9 mouse cellular contexts compared by ENCODE assay signal in the genomic region with DNA sequence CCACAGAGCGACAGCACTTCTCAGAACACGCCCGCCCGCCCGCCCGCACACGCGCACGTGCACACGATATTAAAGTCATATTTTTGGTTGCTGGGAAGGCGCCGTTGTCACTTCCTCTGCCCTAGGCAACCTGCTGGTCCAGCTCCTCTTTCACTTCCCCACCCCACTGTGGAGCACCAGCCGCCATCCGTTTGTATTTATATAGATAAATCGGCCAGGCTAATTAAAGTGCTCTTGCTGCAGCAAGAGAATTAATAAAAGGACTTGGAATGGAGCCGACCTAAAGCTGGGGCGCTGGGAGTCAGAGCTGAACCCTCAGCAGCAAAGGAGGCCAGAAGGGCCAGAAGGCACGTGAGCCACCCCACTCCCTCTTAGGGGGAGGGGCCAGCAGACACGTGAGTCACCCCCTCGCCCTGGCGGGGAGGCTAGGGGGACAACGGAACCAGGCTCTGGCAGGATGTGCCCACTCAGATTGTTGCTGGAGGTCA.
DNase-seq lines count a peak whose midpoint lies in the region; ATAC-seq and TF ChIP-seq lines count a peak whose summit lies in the region.
"Had no signal": no experiment of that assay in that cellular context is flagged by ENCODE, and none has a peak within 500 bp of the region (broad histone marks: within the 10 kb centered on the region; RNA-seq: fewer than 3 reads in every experiment).

No protein-coding gene starts in this region.

- no peak overlapping the region for H3K9ac ChIP-seq in heart, embryonic 16.5 days (ENCODE audit: low read length)

- H3K4me2 ChIP-seq in heart, embryonic 16.5 days (ENCODE audit: low read depth, low read length): peak overlapping the region; percentile 48; the same call in 1 of the 2 replicates

- DNase-seq in adrenal gland, adult (ENCODE audit: inconsistent age in 2 of 2, low spot score in 1 of 2): peak; percentile 29 to 59
- no peak for DNase-seq in adrenal gland, adult 18-20 months (ENCODE audit: low spot score in 2 of 2)
- DNase-seq in lung, postnatal 10 days: peak; percentile 36
- no peak for DNase-seq in lung, adult 2 months
- DNase-seq in natural killer cell, adult 2 months (ENCODE audit: low spot score in 2 of 2): peak; percentile 3 to 48
- DNase-seq in embryo, embryonic 9.5 days (ENCODE audit: extremely low spot score): no peak
- no peak for DNase-seq in adrenal gland, postnatal 14 days
- DNase-seq: layer of hippocampus, postnatal 36 days had no signal

- TF ChIP-seq POLR2A in lung, adult 2 months (IDR thresholded peaks at IDR 0.05; ENCODE audit: borderline replicate concordance, extremely low read depth, low read depth, low read length): no peak

- no peak for ATAC-seq in heart, embryonic 16.5 days (replicated peaks; ENCODE audit: extremely low read depth, insufficient read depth, low FRiP score)

- TF ChIP-seq CTCF in lung, adult 2 months (IDR thresholded peaks at IDR 0.05; ENCODE audit: insufficient read depth, low read length): no peak

- no peaks in the 10 kb centered on the region for H3K36me3 ChIP-seq in heart, embryonic 16.5 days (ENCODE audit: control insufficient read depth, insufficient read depth)

- peaks cover 3% of the 10 kb centered on the region for H3K4me1 ChIP-seq in lung, adult 2 months (ENCODE audit: control insufficient read depth, insufficient read depth, low read length)
- H3K4me1 ChIP-seq in heart, embryonic 16.5 days (ENCODE audit: control insufficient read depth, insufficient read depth, low read length): peaks cover 61% of the 10 kb centered on the region

- 21% methylated on average over 22 of the region's 22 CpGs for WGBS in lung, adult 2 months
- 51% methylated on average over 22 of the region's 22 CpGs for WGBS in heart, embryonic 16.5 days

- H3K4me3 ChIP-seq in lung, adult 2 months (replicated peaks; ENCODE audit: extremely low read depth, low read depth, low read length): no peak overlapping the region
- no peak overlapping the region for H3K4me3 ChIP-seq in heart, embryonic 16.5 days (ENCODE audit: low read length)

- no peaks in the 10 kb centered on the region for H3K9me3 ChIP-seq in heart, embryonic 16.5 days (replicated peaks; ENCODE audit: control insufficient read depth, low read length)

- peak overlapping the region; percentile 92 for H3K27ac ChIP-seq in heart, embryonic 16.5 days (ENCODE audit: low read length)

- H3K27me3 ChIP-seq in heart, embryonic 16.5 days (ENCODE audit: control insufficient read depth, insufficient read depth, low read length): no peaks in the 10 kb centered on the region

Comparison
In these comparisons a context has a peak if more than half of its experiments do, and no peak if none do; other contexts are left out.
1. DNase-seq: peak in adrenal gland, adult (2 of 2), lung, postnatal 10 days (single experiment) and natural killer cell, adult 2 months (2 of 2); none in adrenal gland, adult 18-20 months (0 of 2), lung, adult 2 months (single experiment), embryo, embryonic 9.5 days (single experiment) and adrenal gland, postnatal 14 days (single experiment).